Mouse (Mus musculus): Measurements from ENCODE around the gene Hoxd3. TPM values are rescaled to one million over a fixed set of nuclear protein-coding genes. Genes with fewer than 3 reads are reported as not detected.

Gene Hoxd3
- total RNA-seq, 2 experiments from 2014 or later: not detected

DNA sequence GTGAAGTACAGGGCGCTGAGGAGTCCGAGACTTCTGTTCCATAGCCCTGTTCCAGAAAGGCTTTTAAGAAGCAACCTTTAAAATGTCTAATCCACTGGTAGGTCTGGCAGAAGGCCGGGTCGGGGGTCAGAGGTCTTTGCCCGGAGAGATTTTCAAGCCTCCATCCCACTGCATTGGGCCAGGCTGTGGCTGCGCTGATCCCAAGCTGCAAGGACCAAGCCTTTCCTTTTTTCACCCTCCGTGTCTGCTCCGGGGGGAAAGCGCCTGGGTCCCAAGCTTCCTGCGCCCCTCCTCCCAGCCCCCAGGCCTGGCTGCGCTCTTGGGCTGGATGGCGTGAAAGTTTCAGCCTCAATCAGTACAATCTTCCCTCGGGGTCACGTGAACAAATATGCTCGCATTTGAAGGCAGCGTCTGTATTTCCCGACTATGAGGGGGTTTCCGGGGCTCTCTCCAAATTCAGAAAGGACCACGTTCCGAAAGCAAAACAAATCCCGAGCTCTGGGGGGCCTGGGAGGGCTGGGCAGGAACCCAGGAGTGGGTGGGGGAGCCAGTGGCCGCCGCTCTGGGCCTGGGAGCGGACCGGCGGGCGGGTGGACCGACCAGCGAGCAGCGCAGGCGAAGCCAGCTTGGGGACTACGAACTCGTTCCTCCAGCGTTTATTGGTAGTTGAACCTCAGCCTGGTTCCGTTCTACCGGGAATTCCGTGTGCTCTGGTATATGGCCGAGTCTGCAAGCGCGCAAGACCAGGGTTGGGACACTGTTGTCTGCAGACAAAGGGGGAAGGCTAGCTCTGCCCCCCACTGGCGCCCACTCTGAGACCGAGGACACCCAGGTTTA is 24.3 kb downstream of the Hoxd3 start:
- intact Hi-C loops (cut with DNase I; ENCODE audit: low total_unique reads): no loop called here
- no peak for DNase-seq

- intact Hi-C loops (cut with DNase I; ENCODE audit: low total_unique reads): no loop called here
Observed at GRCm38 (mm10) chr2:74736688-74737577, 25.2 kb downstream of the Hoxd3 start.

DNA sequence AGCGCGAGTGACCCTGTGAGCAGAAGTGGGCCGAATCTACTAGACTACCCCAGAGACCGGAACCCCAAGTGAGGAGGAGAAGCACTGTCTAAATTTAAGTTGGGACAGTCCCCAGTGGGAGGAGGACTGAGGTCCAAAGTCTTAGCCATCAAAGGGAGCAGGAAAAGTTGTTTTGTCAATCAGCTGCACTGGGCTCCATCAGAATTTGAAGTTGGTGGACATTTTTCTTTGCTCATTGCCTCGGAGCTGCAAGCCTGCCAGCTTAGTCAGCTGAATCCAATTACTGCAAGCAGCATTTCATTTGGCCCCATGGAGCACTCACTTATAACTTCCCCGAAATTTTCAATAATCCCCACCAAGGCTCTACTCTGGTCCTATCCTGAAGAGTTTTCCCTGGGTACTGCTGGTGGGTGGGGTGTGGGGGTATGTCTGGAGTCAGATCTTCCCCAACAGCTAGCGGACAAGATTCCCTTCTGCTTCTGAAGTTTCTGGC is 25.9 kb downstream of the Hoxd3 start:
- intact Hi-C loops (cut with DNase I; ENCODE audit: low total_unique reads): no loop called here

More at GRCm38 (mm10) chr2:74736688-74737577, 25.2 kb downstream of the Hoxd3 start:
- DNase-seq: no peak

DNA sequence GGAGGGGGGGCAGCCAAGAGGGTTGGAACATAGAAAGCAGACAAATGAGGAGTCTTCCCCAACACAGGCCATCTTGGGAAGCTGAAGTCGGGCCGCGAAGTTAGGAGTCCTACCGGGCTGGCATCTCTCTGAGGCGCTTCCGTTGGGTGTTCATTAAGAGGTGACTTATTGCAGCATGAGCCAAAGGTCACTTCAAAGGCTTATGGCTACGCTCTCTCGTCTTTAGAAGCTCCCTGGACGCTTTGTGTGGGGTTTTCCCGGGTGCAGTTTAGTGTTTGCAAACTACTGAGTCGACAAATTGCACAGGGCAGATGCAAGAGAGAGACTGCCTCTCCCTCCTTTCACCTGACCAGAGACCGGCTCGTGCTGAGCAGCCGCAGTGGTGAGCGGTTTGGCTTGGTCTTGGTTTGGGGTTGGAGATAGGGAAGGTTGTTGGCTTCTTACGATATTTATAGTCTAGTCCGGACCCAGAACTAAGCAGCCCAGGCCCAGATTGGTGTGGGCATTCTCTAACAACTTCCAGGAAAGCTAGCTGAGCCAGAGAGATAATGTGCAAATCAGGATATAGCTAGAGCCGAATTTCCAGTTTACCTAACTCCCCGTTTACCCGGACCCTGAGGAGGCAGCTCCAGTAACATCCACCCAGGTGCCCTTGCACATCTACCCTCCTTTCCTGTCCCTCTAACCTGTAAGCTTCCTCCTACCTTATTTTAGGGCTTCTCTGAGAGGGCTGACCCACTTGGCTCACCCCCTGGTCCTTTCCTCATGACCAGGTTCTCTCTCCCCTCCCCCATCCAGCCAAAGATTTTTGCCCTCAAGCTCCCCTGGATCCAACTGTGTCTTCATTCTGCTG is 27.1 kb downstream of the Hoxd3 start:
- intact Hi-C loops (cut with DNase I; ENCODE audit: low total_unique reads): no loop called here

More for the DNA sequence above, 25.9 kb downstream of the Hoxd3 start:
- DNase-seq: no peak

GRCm38 (mm10) chr2:74739476-74739800 is 27.7 kb downstream of the Hoxd3 start:
- intact Hi-C loops (cut with DNase I; ENCODE audit: low total_unique reads): no loop called here
- DNase-seq: no peak

More for the DNA sequence above, 27.1 kb downstream of the Hoxd3 start:
- no peak for DNase-seq

DNA sequence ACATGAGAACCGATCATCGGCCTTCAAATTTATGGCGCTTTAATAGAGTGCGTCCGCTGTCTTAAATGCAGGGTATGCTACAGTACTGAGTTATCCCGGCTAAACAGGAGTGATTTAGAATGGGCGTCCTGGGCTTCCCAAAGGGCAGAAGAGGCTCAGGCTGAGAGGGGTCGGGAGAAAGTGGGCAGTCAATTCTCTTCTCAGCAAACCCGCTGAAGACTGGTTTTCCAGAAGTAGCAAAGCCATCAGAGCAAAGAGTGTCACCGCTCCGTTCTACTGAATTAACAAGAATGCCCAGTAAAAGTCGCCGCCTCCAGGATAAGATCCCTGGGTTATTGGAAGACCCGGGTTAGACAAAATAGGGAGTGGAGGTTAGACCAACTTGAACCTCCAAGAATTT is 28.1 kb downstream of the Hoxd3 start:
- DNase-seq: no peak
- intact Hi-C loops (cut with DNase I; ENCODE audit: low total_unique reads): no loop called here

GRCm38 (mm10) chr2:74740311-74741091 is 28.8 kb downstream of the Hoxd3 start:
- no peak for DNase-seq
- intact Hi-C loops (cut with DNase I; ENCODE audit: low total_unique reads): no loop called here

- DNase-seq: no peak
- intact Hi-C loops (cut with DNase I; ENCODE audit: low total_unique reads): no loop called here
Observed at GRCm38 (mm10) chr2:74741252-74741978, 29.7 kb downstream of the Hoxd3 start.

GRCm38 (mm10) chr2:74741979-74742277 is 30.2 kb downstream of the Hoxd3 start:
- no peak for DNase-seq
- intact Hi-C loops (cut with DNase I; ENCODE audit: low total_unique reads): no loop called here

GRCm38 (mm10) chr2:74745540-74746297 is 34.0 kb downstream of the Hoxd3 start:
- DNase-seq: no peak
- intact Hi-C loops (cut with DNase I; ENCODE audit: low total_unique reads): no loop called here

GRCm38 (mm10) chr2:74746298-74746921 is 34.7 kb downstream of the Hoxd3 start:
- no peak for DNase-seq
- intact Hi-C loops (cut with DNase I; ENCODE audit: low total_unique reads): no loop called here

DNA sequence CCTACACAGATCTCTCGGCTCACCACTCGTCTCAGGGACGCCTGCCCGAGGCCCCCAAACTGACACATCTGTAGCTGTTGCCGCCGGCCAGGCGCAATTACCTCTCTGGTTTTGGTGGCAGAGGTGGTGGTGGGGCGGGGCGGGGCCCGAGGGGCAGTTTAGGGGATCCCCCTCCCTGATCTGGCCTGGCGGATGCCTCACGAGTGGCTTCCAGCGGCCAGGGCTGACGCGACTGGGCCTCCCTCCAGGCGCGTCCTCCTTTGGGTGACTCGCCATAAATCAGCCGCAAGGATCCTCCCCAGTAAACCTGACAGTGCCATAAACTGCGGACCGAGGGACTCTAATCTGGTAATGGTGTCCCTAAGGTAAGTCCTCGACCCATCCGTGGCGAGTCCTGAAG is 35.3 kb downstream of the Hoxd3 start:
- intact Hi-C loops (cut with DNase I; ENCODE audit: low total_unique reads): no loop called here

GRCm38 (mm10) chr2:74747661-74748141 is 36.0 kb downstream of the Hoxd3 start:
- DNase-seq: no peak
- intact Hi-C loops (cut with DNase I; ENCODE audit: low total_unique reads): no loop called here

More for the DNA sequence above, 35.3 kb downstream of the Hoxd3 start:
- no peak for DNase-seq

GRCm38 (mm10) chr2:74748436-74748995 is 36.8 kb downstream of the Hoxd3 start:
- intact Hi-C loops (cut with DNase I; ENCODE audit: low total_unique reads): no loop called here
- no peak for DNase-seq

DNA sequence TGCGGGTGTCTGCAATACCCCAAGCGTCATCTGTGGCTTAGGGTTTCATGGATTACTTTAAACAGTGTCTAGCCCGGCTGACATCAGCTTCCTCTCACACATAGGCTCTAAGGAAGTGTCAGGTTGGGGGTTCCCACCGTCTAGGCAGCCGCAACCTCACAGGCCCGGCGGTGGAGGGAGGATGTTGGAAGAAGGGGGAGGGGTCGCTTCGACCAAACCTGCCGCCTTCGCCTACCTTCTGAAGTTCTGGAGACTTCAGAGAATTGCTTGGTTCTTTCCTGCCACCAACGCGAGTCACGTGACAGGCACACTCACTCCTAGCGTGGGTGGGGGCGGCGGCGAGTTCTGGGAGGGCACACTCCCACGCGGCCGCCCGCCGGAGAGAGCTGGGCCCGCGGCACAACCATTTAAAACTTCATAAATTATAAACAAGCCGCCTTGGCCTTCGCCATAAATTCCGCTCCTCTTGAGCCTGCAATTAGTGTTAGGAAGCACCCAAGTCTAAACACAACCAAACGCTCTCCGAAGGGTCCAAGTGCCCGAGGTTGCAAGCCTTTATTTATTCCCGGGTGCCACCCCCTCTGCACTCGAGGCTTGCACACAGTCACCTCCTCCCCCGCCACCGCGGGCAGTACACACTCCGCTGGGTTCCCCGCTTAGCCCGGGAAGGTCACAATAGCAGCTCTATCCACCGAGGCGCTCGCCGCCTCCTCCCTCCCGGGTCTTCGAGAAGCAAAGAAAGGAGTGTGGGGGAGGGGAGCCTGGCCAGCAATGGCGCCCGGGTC is 37.8 kb downstream of the Hoxd3 start:
- intact Hi-C loops (cut with DNase I; ENCODE audit: low total_unique reads): no loop called here
- no peak for DNase-seq

GRCm38 (mm10) chr2:74750731-74751250 is 39.1 kb downstream of the Hoxd3 start:
- no peak for DNase-seq
- intact Hi-C loops (cut with DNase I; ENCODE audit: low total_unique reads): no loop called here
